Comparison of ENCODE assay signal across 12 mouse cellular contexts in the genomic region with DNA sequence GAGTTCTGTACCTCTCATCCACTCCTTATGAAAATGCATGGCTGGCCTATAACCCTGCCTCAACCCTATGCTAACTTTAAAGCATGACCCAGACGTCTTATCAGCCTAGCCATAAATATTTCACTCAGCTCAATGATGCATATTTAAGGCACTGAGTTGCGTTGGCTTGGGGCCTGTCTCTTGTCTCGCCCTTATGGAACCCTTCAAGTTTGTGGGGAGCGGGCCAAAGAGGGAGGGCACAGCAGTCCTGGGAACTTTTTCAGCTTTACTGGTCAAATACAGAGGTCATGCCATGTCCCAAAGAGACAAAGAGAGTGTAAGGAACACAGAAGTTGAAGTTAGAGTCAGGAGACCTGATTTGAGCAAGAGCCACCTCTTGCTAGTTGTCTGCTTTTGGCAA. TPM values are rescaled to one million over a fixed set of nuclear protein-coding genes. Genes with fewer than 3 reads are reported as not detected.
DNase-seq lines count a peak whose midpoint lies in the region; ATAC-seq and TF ChIP-seq lines count a peak whose summit lies in the region.
"Had no signal": no experiment of that assay in that cellular context is flagged by ENCODE, and none has a peak within 500 bp of the region (broad histone marks: within the 10 kb centered on the region; RNA-seq: fewer than 3 reads in every experiment).

No protein-coding gene starts in this region.

- WGBS in heart, postnatal 0 days: 24% methylated on average over 4 of the region's 4 CpGs

- H3K4me1 ChIP-seq in heart, postnatal 0 days (ENCODE audit: control insufficient read depth, insufficient read depth): peaks cover 39% of the 10 kb centered on the region

- H3K9me3 ChIP-seq in heart, postnatal 0 days (replicated peaks; ENCODE audit: control insufficient read depth, low read length): no peaks in the 10 kb centered on the region
- H3K9me3 ChIP-seq: embryonic facial prominence, embryonic 15.5 days; megakaryocyte, embryonic 14.5 days; neural tube, embryonic 12.5 days had no signal

- DNase-seq in urinary bladder, postnatal 14 days (ENCODE audit: low spot score): peak; percentile 27
- DNase-seq in urinary bladder, postnatal 10 days (ENCODE audit: low spot score): no peak
- no peak for DNase-seq in heart, postnatal 0 days (ENCODE audit: low spot score)
- peak; percentile 70 to 74 for DNase-seq in kidney, postnatal 4 days
- no peak for DNase-seq in thymus, postnatal 36 days
- DNase-seq in cerebellum, postnatal 36 days: no peak
- no peak for DNase-seq in thymus, postnatal 14 days
- DNase-seq: cerebellum, adult 8-10 months; right cerebral cortex, postnatal 4 days had no signal

- H3K27me3 ChIP-seq in heart, postnatal 0 days (ENCODE audit: control insufficient read depth, insufficient read depth, low read length): no peaks in the 10 kb centered on the region
- H3K27me3 ChIP-seq: embryonic facial prominence, embryonic 15.5 days; neural tube, embryonic 12.5 days had no signal

- H3K36me3 ChIP-seq in heart, postnatal 0 days (replicated peaks; ENCODE audit: control insufficient read depth, insufficient read depth, low read length): no peaks in the 10 kb centered on the region
- H3K36me3 ChIP-seq: embryonic facial prominence, embryonic 15.5 days had no signal

- TF ChIP-seq EP300 in heart, postnatal 0 days (IDR thresholded peaks at IDR 0.05; ENCODE audit: low read depth): no peak

- no peak overlapping the region for H3K4me2 ChIP-seq in heart, postnatal 0 days (ENCODE audit: low read depth, low read length)
- H3K4me2 ChIP-seq: embryonic facial prominence, embryonic 15.5 days; neural tube, embryonic 12.5 days had no signal

- H3K4me3 ChIP-seq in heart, postnatal 0 days (ENCODE audit: low read depth, low read length): no peak overlapping the region
- H3K4me3 ChIP-seq: embryonic facial prominence, embryonic 15.5 days; megakaryocyte, embryonic 14.5 days; neural tube, embryonic 12.5 days had no signal

- peak overlapping the region; percentile 49 for H3K27ac ChIP-seq in heart, postnatal 0 days (ENCODE audit: low read depth)
- H3K27ac ChIP-seq: embryonic facial prominence, embryonic 15.5 days; neural tube, embryonic 12.5 days had no signal

- TF ChIP-seq CTCF in heart, postnatal 0 days (IDR thresholded peaks at IDR 0.05; ENCODE audit: low read depth): no peak

- ATAC-seq in heart, postnatal 0 days (ENCODE audit: insufficient read depth, low read depth): peak; percentile 65

- no peak overlapping the region for H3K9ac ChIP-seq in heart, postnatal 0 days (replicated peaks; ENCODE audit: low read depth, low read length)
- H3K9ac ChIP-seq: embryonic facial prominence, embryonic 15.5 days; neural tube, embryonic 12.5 days had no signal

RNA-seq across cellular contexts. Expression of gene St6gal1, which starts 6.6 kb away (rescaled TPM):
- total RNA-seq in heart, postnatal 0 days (2014; rRNA removed; ENCODE audit: low replicate concordance): 23.5 and 34.4 TPM in 2 replicates
- 8.8 and 10.0 TPM in 2 replicates for polyA plus RNA-seq in heart, postnatal 0 days (2015; fragmentation: Nextera tagmentation; extraction: Ambion mirVana)

Comparison
In these comparisons a context has a peak if more than half of its experiments do, and no peak if none do; other contexts are left out.
1. DNase-seq: peak in urinary bladder, postnatal 14 days (single experiment) and kidney, postnatal 4 days (2 of 2); none in urinary bladder, postnatal 10 days (single experiment), heart, postnatal 0 days (single experiment), thymus, postnatal 36 days (0 of 2), cerebellum, postnatal 36 days (0 of 2) and thymus, postnatal 14 days (single experiment).